Mouse (Mus musculus): Measurements from ENCODE around the gene Ipcef1. TPM values are rescaled to one million over a fixed set of nuclear protein-coding genes. Genes with fewer than 3 reads are reported as not detected.

Gene Ipcef1
- polyA plus RNA-seq, 1 experiment from 2014 or later = 2.9 TPM

- H3K9ac ChIP-seq (ENCODE audit: low read depth, low read length) = no peak overlapping the region; the same call in 1 of the 2 replicates
- no peaks in the 10 kb centered on the region for H3K36me3 ChIP-seq (ENCODE audit: control insufficient read depth, insufficient read depth, low read length)
- no peaks in the 10 kb centered on the region for H3K27me3 ChIP-seq (replicated peaks; ENCODE audit: control insufficient read depth, insufficient read depth, low read length)
- no peak overlapping the region for H3K4me3 ChIP-seq (ENCODE audit: low read length)
- 0 out of 2 replicates have a peak, but pooled peaks have one; percentile 74 for ATAC-seq
- H3K4me2 ChIP-seq (ENCODE audit: low read length) = no peak overlapping the region
- H3K4me1 ChIP-seq (ENCODE audit: control insufficient read depth, insufficient read depth, low read depth, low read length) = peaks cover 7% of the 10 kb centered on the region
- no peaks in the 10 kb centered on the region for H3K9me3 ChIP-seq (ENCODE audit: control insufficient read depth, low read length)
- 46% methylated on average over 10 of the region's 10 CpGs for WGBS
- H3K27ac ChIP-seq (ENCODE audit: low read depth, low read length) = peak overlapping the region; percentile 23; the same call in 1 of the 2 replicates
Measured at GRCm38 (mm10) chr10:7047288-7047918, 4.9 kb downstream of the Ipcef1 start.

- WGBS = 76% methylated on average over 5 of the region's 5 CpGs
- H3K4me3 ChIP-seq (ENCODE audit: low read length) = no peak overlapping the region
- H3K27ac ChIP-seq (ENCODE audit: low read depth, low read length) = no peak overlapping the region
- H3K27me3 ChIP-seq (replicated peaks; ENCODE audit: control insufficient read depth, insufficient read depth, low read length) = no peaks in the 10 kb centered on the region
- no peak overlapping the region for H3K4me2 ChIP-seq (ENCODE audit: low read length)
- H3K4me1 ChIP-seq (ENCODE audit: control insufficient read depth, insufficient read depth, low read depth, low read length) = peaks cover 4% of the 10 kb centered on the region
- H3K9ac ChIP-seq (ENCODE audit: low read depth, low read length) = no peak overlapping the region
- H3K36me3 ChIP-seq (ENCODE audit: control insufficient read depth, insufficient read depth, low read length) = no peaks in the 10 kb centered on the region
- no peaks in the 10 kb centered on the region for H3K9me3 ChIP-seq (ENCODE audit: control insufficient read depth, low read length)
- ATAC-seq = no peak
Measured at GRCm38 (mm10) chr10:7043896-7044295, 8.4 kb downstream of the Ipcef1 start.

GRCm38 (mm10) chr10:7041032-7041431 is 11.2 kb downstream of the Ipcef1 start:
- Histone ChIP-seq H3K36me3 (ENCODE audit: control insufficient read depth, insufficient read depth, low read length) (no peaks in the 10 kb centered on the region), H3K27ac (ENCODE audit: low read depth, low read length) (no peak overlapping the region), H3K27me3 (replicated peaks; ENCODE audit: control insufficient read depth, insufficient read depth, low read length) (no peaks in the 10 kb centered on the region), H3K4me1 (ENCODE audit: control insufficient read depth, insufficient read depth, low read depth, low read length) (no peaks in the 10 kb centered on the region), H3K9me3 (ENCODE audit: control insufficient read depth, low read length) (no peaks in the 10 kb centered on the region), H3K9ac (ENCODE audit: low read depth, low read length) (no peak overlapping the region), H3K4me3 (ENCODE audit: low read length) (no peak overlapping the region), H3K4me2 (ENCODE audit: low read length) (no peak overlapping the region)
- ATAC-seq = no peak

GRCm38 (mm10) chr10:7037194-7037593 is 15.1 kb downstream of the Ipcef1 start:
- WGBS = 94% methylated on average over 5 of the region's 5 CpGs
- Histone ChIP-seq H3K27me3 (replicated peaks; ENCODE audit: control insufficient read depth, insufficient read depth, low read length) (no peaks in the 10 kb centered on the region), H3K4me2 (ENCODE audit: low read length) (no peak overlapping the region), H3K36me3 (ENCODE audit: control insufficient read depth, insufficient read depth, low read length) (no peaks in the 10 kb centered on the region), H3K4me1 (ENCODE audit: control insufficient read depth, insufficient read depth, low read depth, low read length) (no peaks in the 10 kb centered on the region; the same call in 1 of the 2 replicates), H3K4me3 (ENCODE audit: low read length) (no peak overlapping the region), H3K9me3 (ENCODE audit: control insufficient read depth, low read length) (no peaks in the 10 kb centered on the region), H3K27ac (ENCODE audit: low read depth, low read length) (no peak overlapping the region), H3K9ac (ENCODE audit: low read depth, low read length) (no peak overlapping the region)
- no peak for ATAC-seq

- Histone ChIP-seq H3K4me3 (ENCODE audit: low read length) (no peak overlapping the region), H3K36me3 (ENCODE audit: control insufficient read depth, insufficient read depth, low read length) (no peaks in the 10 kb centered on the region), H3K4me2 (ENCODE audit: low read length) (no peak overlapping the region), H3K9ac (ENCODE audit: low read depth, low read length) (no peak overlapping the region), H3K9me3 (ENCODE audit: control insufficient read depth, low read length) (no peaks in the 10 kb centered on the region), H3K27ac (ENCODE audit: low read depth, low read length) (no peak overlapping the region), H3K27me3 (replicated peaks; ENCODE audit: control insufficient read depth, insufficient read depth, low read length) (no peaks in the 10 kb centered on the region), H3K4me1 (ENCODE audit: control insufficient read depth, insufficient read depth, low read depth, low read length) (no peaks in the 10 kb centered on the region; the same call in 1 of the 2 replicates)
- WGBS = 71% methylated on average over 12 of the region's 12 CpGs
- ATAC-seq = peak; percentile 56
Measured at GRCm38 (mm10) chr10:7035547-7035946, 16.7 kb downstream of the Ipcef1 start.

- no peak for ATAC-seq
- no peak overlapping the region for H3K27ac ChIP-seq (ENCODE audit: low read depth, low read length)
Measured at GRCm38 (mm10) chr10:7033459-7033858, 18.8 kb downstream of the Ipcef1 start.

GRCm38 (mm10) chr10:7025028-7025427 is 27.2 kb downstream of the Ipcef1 start:
- WGBS = 72% methylated on average over 1 of the region's 1 CpGs
- Histone ChIP-seq H3K4me3 (ENCODE audit: low read length) (no peak overlapping the region), H3K9ac (ENCODE audit: low read depth, low read length) (no peak overlapping the region), H3K36me3 (ENCODE audit: control insufficient read depth, insufficient read depth, low read length) (no peaks in the 10 kb centered on the region), H3K4me2 (ENCODE audit: low read length) (no peak overlapping the region), H3K27ac (ENCODE audit: low read depth, low read length) (no peak overlapping the region), H3K27me3 (replicated peaks; ENCODE audit: control insufficient read depth, insufficient read depth, low read length) (no peaks in the 10 kb centered on the region), H3K9me3 (ENCODE audit: control insufficient read depth, low read length) (no peaks in the 10 kb centered on the region), H3K4me1 (ENCODE audit: control insufficient read depth, insufficient read depth, low read depth, low read length) (no peaks in the 10 kb centered on the region)
- ATAC-seq = no peak

More at GRCm38 (mm10) chr10:7033459-7033858, 18.8 kb downstream of the Ipcef1 start:
- no peak overlapping the region for H3K4me2 ChIP-seq (ENCODE audit: low read length)
- no peaks in the 10 kb centered on the region for H3K27me3 ChIP-seq (replicated peaks; ENCODE audit: control insufficient read depth, insufficient read depth, low read length)
- H3K36me3 ChIP-seq (ENCODE audit: control insufficient read depth, insufficient read depth, low read length) = no peaks in the 10 kb centered on the region
- no peak overlapping the region for H3K4me3 ChIP-seq (ENCODE audit: low read length)
- 89% methylated on average over 2 of the region's 2 CpGs for WGBS
- no peak overlapping the region for H3K9ac ChIP-seq (ENCODE audit: low read depth, low read length)
- no peaks in the 10 kb centered on the region; the same call in 1 of the 2 replicates for H3K4me1 ChIP-seq (ENCODE audit: control insufficient read depth, insufficient read depth, low read depth, low read length)
- H3K9me3 ChIP-seq (ENCODE audit: control insufficient read depth, low read length) = no peaks in the 10 kb centered on the region

GRCm38 (mm10) chr10:7020551-7020950 is 31.7 kb downstream of the Ipcef1 start:
- Histone ChIP-seq H3K36me3 (ENCODE audit: control insufficient read depth, insufficient read depth, low read length) (no peaks in the 10 kb centered on the region), H3K4me3 (ENCODE audit: low read length) (no peak overlapping the region), H3K9ac (ENCODE audit: low read depth, low read length) (no peak overlapping the region), H3K4me2 (ENCODE audit: low read length) (no peak overlapping the region), H3K27me3 (replicated peaks; ENCODE audit: control insufficient read depth, insufficient read depth, low read length) (no peaks in the 10 kb centered on the region), H3K4me1 (ENCODE audit: control insufficient read depth, insufficient read depth, low read depth, low read length) (no peaks in the 10 kb centered on the region), H3K9me3 (ENCODE audit: control insufficient read depth, low read length) (no peaks in the 10 kb centered on the region), H3K27ac (ENCODE audit: low read depth, low read length) (no peak overlapping the region)
- 91% methylated on average over 9 of the region's 9 CpGs for WGBS
- ATAC-seq = no peak

GRCm38 (mm10) chr10:7019781-7020386 is 32.4 kb downstream of the Ipcef1 start:
- 73% methylated on average over 7 of the region's 7 CpGs for WGBS

More at GRCm38 (mm10) chr10:7019781-7020386, 32.4 kb downstream of the Ipcef1 start:
- H3K4me1 ChIP-seq (ENCODE audit: control insufficient read depth, insufficient read depth, low read depth, low read length) = no peaks in the 10 kb centered on the region
- H3K27ac ChIP-seq (ENCODE audit: low read depth, low read length) = no peak overlapping the region
- no peaks in the 10 kb centered on the region for H3K36me3 ChIP-seq (ENCODE audit: control insufficient read depth, insufficient read depth, low read length)
- H3K27me3 ChIP-seq (replicated peaks; ENCODE audit: control insufficient read depth, insufficient read depth, low read length) = no peaks in the 10 kb centered on the region
- no peaks in the 10 kb centered on the region for H3K9me3 ChIP-seq (ENCODE audit: control insufficient read depth, low read length)
- ATAC-seq = no peak
- H3K9ac ChIP-seq (ENCODE audit: low read depth, low read length) = no peak overlapping the region
- no peak overlapping the region for H3K4me2 ChIP-seq (ENCODE audit: low read length)
- H3K4me3 ChIP-seq (ENCODE audit: low read length) = no peak overlapping the region

Measured in hindbrain, embryonic 16.5 days (tissue).